Mouse (Mus musculus) adrenal gland, postnatal 36 days (tissue): Measurements from ENCODE around the gene Faah. TPM values are rescaled to one million over a fixed set of nuclear protein-coding genes. Genes with fewer than 3 reads are reported as not detected.

Source experiments
- DNase-seq, 2 experiments: peaks; one replicate each; pipeline ENCODE4 v3.0.0; 2021; ENCODE audit warnings: mixed read lengths in 1 of 2
- long read RNA-seq, 2 experiments: library from polyadenylated mRNA; stranded (forward); transcript quantifications; one replicate each; pipeline ENCODE4 v2.0.0; 2021; ENCODE audit warnings: borderline sequencing depth in 2 of 2
- total RNA-seq, 2 experiments: library from RNA; stranded (reverse); gene quantifications; 2 replicates each; pipeline ENCODE4 v1.2.3; 2021

The Faah gene
- total RNA-seq = 1 to 10 TPM; 2.6 to 3.4 TPM
- long read RNA-seq, experiment 1, transcript Faah-201 (15 exons, 3,827 nt) = major isoform, 10 of 11 reads
- long read RNA-seq, experiment 1, partial matches to known transcripts = 0 of 11 reads
- long read RNA-seq, experiment 1, other reads (novel, unspliced or antisense) = 1 of 11 reads
- long read RNA-seq, experiment 2, transcript Faah-201 (15 exons, 3,827 nt) = major isoform, 5 of 5 reads
- long read RNA-seq, experiment 2, partial matches to known transcripts = 0 of 5 reads
- long read RNA-seq, experiment 2, other reads (novel, unspliced or antisense) = 0 of 5 reads

- no peak for DNase-seq
Measured at GRCm38 (mm10) chr4:116017902-116018746, at the start of gene Faah. Gene Faah (minus strand): TSS chr4:116017926.

GRCm38 (mm10) chr4:116063855-116064254 is 46.1 kb upstream of the Faah start:
- no peak for DNase-seq

- no peak for DNase-seq
Measured at GRCm38 (mm10) chr4:116059012-116059726, 41.4 kb upstream of the Faah start.

DNA sequence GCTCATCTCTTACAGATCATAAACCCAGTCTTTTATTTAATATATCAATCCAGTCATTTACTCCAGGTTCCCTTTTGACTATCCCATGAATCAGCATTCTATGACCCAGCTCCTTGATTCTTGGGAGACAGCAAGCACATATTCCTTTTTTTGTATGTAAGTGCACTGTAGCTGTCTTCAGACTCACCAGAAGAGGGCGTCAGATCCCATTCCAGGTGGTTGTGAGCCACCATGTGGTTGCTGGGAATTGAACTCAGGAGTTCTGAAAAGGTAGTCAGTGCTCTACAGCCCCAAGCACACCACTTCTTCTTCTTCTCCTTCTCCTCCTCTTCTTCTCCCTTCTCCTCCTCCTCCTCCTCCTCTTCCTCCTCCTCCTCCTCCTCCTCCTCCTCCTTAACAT is 39.8 kb upstream of the Faah start:
- no peak for DNase-seq

DNA sequence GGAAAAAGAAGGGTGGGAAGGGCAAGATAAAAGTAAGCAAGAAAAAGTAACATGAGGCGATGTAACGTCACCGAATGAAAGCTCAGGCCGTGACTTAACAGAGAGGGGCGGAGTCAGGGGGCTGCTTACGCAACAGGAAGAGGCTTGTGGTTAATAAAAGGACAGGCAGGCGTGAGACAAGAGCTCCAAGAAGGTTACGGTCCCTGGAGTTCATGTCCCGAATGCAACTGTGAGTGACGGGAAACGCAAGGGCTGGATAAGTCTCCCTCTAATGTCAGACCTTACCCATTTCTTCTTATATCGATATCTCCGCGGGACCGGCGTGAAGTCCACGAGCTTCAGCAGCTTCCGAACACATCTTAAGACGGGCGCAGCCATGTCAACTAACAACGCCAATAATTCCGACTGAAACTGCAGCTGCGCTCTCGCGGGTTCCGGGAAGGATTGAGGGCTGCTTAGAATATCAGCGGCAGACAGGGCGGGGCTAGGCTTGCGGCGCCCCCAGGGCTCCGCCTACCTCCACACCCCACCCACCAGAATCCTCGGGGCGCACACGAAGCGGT is 35.8 kb upstream of the Faah start, which contains the start of gene Nsun4:
Gene Nsun4, minus strand, starts transcription at position 478 of the 563 bp plus-strand sequence.
- peak; percentile 93 to 95 for DNase-seq

- DNase-seq = peak; percentile 22 to 43
Measured at GRCm38 (mm10) chr4:116052526-116053293, 35.0 kb upstream of the Faah start.

DNA sequence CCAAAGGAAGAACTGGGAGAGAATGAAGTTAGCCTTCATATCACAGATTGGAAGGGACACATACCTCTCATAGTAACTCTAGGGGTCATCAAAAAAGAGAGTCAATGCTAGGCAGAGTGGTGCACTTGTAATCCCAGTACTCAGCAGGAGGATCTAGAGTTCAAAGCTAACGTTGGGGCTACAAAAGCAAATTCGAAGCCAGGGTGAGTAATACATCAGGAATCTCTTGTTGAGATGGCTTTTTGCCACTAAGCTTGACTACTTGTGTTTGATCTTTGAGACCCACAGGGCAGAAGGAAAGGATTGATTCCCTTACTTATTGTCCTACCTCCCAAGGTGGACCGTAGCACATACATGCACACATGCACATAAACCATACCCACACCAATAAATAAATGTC is 31.5 kb upstream of the Faah start:
- no peak for DNase-seq

DNA sequence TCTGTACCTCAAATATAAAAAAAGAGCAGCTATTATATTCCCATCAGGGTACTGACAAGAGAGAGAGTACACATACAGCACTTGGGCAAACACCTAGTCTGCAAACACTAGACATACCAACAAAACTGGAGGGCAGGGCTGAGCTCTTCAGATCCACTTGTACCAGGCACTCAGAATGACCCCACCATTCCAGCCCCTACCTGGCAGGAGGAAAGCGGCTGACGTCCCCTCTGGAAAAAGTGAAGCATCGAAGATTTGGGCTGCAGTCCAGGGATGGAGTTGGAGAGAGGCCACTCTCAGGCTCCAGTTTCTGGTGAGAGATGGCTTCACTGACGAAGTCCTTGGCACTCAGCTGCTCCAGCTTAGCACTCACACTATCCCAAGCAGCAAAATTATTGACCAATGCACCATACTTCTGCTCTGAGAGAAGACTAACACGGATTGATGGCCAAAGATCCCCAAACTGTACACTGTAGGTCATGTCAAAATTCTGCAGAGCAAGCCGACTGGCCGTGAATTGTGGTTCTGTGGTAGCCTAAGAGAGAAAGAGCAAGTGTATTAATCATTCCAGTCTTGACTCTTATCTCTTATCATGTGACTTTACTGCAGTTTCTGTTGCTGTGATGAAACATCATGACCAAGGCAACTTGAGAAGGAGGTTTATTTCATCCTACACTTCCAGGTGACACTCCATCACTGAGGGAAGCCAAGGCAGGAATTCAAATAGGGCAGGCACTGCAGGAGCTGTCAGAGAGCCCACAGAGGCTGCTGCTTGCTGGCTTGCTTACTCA is 30.6 kb upstream of the Faah start:
- DNase-seq = peak; percentile 48 to 53

- DNase-seq = no peak
Measured at GRCm38 (mm10) chr4:116047681-116048080, 30.0 kb upstream of the Faah start.

GRCm38 (mm10) chr4:116046604-116047003 is 28.9 kb upstream of the Faah start:
- no peak for DNase-seq

DNA sequence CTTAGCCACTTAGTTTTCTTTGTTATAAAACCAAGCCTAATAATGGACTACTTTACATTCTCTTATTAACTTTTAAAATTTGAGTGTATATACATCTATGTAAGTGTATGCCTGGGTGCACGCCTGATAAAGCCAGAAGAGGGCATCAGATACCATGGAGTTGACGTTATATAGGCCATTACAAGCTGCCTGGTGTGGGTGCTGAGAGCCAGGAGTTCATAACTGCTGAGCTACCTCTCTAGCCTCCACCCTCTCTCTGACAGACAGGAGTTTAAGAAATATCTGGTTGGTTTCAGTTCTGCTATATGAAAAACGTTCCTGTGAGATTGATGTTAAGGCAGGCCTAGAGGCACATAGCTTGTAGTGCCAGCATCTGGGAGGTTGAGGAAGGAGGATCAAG is 24.5 kb upstream of the Faah start:
- no peak for DNase-seq

DNA sequence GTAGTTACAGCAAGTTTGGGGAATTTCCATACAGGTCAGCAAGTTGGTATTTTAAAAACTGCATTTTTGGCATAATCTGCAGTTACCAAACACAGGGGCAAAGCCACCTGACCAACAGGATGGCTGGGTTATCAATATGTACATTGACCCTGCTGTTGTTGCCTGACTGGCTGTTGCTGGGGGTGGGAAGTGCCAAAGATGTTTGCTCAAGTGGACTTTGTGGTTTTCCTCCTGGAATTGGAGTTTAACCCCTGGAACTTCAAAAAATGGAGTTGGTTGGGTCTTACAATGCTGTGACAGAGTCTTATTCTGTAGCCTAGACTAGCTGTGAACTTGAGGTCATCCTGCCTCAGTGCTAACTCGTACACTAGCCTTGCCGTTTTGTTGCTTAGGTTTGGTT is 22.7 kb upstream of the Faah start:
- DNase-seq = no peak

DNA sequence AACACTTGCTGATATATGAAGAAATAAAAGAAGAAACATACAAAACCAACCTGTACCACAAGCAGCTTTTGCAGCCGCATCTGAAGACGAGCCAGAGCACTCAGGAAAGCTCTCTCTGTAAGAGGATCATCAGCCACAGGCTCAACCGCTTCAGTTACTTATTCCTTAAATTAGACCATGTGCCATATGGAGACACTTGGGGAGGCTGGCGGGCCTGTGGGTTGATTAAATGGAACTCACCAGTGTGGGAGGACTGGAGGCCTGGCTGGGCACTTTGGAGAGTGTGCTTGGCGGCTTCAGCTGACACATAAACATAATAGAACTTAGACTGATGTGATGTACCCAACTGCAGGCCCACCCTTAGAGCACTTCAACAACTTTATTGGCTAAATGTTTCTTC is 15.6 kb upstream of the Faah start:
- no peak for DNase-seq

DNA sequence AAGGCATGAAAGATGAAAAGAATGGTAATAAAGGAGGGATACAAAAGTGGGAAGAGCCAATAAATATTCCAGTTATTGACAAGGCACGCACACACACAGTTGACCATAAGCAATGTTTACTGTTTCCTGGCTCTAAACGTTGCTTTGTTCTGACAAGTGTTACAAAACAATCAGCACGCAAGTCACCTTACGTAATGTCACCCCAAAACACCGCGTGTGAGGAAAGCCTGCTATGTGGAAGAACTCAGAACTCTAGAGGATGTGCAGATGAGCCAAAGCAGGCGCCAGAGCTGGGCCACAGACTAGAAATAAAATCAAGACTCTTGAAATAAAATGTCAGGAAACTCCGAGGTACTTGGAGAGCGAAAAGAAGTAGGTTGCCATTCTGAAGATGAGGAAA is 15.2 kb upstream of the Faah start:
- no peak for DNase-seq

GRCm38 (mm10) chr4:116017300-116017901 is 325 bp downstream of the Faah start:
- DNase-seq = peak; percentile 88 to 91

GRCm38 (mm10) chr4:116016862-116017299 is 845 bp downstream of the Faah start:
- no peak for DNase-seq

DNA sequence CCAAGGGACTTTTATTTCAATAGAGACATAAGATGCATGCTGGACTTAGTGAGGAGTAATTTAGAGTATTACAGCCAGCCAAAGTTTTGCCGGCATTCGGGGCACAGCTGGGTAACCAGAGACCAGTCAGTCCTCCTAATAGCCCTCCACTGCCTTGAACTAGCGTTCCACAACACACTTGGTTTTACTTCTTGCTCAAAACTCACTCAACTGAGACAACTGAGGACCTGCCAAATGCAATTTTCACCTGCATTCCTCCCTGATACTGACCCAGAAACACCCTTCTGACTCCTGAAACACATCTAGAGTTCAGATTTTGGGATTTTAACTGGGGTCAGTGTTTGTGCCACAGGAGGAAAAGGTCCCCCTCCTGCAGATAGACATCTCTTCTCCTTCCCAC is 1.3 kb downstream of the Faah start:
- DNase-seq = no peak

DNA sequence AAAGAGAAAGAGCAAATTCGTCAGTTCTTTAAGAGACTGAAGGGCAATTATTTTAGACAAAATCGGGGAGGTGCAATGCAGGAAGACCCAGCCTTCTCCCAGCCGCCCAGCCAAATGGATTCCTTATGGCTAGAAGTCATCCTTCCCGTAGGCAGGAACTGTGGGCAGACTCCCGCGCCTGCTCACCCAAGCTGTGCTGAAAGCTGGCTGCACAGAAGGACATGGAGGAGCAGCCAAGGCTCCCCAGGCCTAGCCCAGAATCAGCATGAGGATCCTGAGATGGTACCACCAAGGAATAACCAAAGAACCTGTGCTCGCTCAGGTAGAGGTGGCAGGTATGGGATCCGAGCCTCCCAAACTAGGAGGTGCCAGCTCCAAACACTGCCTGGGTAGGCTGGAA is 1.7 kb downstream of the Faah start:
- DNase-seq = no peak

- no peak for DNase-seq
Measured at GRCm38 (mm10) chr4:116015502-116015901, 2.2 kb downstream of the Faah start.

DNA sequence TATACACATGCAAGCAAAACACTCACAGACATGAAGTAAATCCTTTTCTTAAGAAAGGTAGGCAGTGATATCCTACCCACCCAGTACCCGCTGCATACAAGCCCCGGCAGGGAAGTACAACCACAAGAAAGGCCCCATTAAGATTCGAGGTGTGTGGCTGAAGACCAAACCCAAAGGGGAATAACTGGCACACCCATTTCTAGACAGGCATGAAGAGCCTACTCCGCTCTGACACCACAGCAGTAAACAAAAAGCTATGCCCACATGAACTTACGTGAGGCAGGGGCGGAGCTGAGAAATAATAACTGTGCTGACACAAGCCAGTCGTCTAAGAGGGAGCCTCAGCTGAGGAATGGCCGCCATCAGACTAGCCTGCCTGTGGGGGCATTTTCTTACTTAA is 7.5 kb downstream of the Faah start:
- no peak for DNase-seq
